Mouse (Mus musculus) MEL-GATA-1-ER (cell line): Measurements from ENCODE around the gene Cwc27.

Experiments
- DNase-seq: peaks from one replicate; pipeline ENCODE4 v3.0.0-alpha.2; 2012; ENCODE audit warnings: low read depth; ENCODE audit errors: extremely low read depth

Gene Cwc27

GRCm38 (mm10) chr13:104645778-104646425 lies 171.0 kb downstream of the Cwc27 start:
- DNase-seq, result no peak

- no peak for DNase-seq
These were observed 172.8 kb downstream of the Cwc27 start for GRCm38 (mm10) chr13:104644185-104644584.

GRCm38 (mm10) chr13:104640694-104641454 lies 176.1 kb downstream of the Cwc27 start:
- no peak for DNase-seq

GRCm38 (mm10) chr13:104638988-104639387 lies 178.0 kb downstream of the Cwc27 start:
- no peak for DNase-seq

- DNase-seq, result no peak
These were observed 180.9 kb downstream of the Cwc27 start for GRCm38 (mm10) chr13:104635965-104636462.

- DNase-seq, result no peak
These were observed 182.2 kb downstream of the Cwc27 start for GRCm38 (mm10) chr13:104634708-104635107.

- DNase-seq, result no peak
These were observed 184.3 kb downstream of the Cwc27 start for GRCm38 (mm10) chr13:104632427-104633167.

- DNase-seq, result no peak
These were observed 185.2 kb downstream of the Cwc27 start for GRCm38 (mm10) chr13:104631621-104632205.

GRCm38 (mm10) chr13:104630808-104631207 lies 186.1 kb downstream of the Cwc27 start:
- DNase-seq, result no peak

GRCm38 (mm10) chr13:104629621-104630020 lies 187.3 kb downstream of the Cwc27 start:
- DNase-seq, result no peak

GRCm38 (mm10) chr13:104628019-104628418 lies 188.9 kb downstream of the Cwc27 start:
- DNase-seq, result no peak

- DNase-seq, result no peak
These were observed 189.6 kb downstream of the Cwc27 start for GRCm38 (mm10) chr13:104627169-104627909.

- DNase-seq, result no peak
These were observed 193.6 kb downstream of the Cwc27 start for GRCm38 (mm10) chr13:104623130-104623891.

GRCm38 (mm10) chr13:104622102-104622743 lies 194.7 kb downstream of the Cwc27 start:
- no peak for DNase-seq

GRCm38 (mm10) chr13:104620423-104620822 lies 196.5 kb downstream of the Cwc27 start:
- no peak for DNase-seq

GRCm38 (mm10) chr13:104619503-104620288 lies 197.2 kb downstream of the Cwc27 start:
- DNase-seq, result no peak

- DNase-seq, result no peak
These were observed 199.7 kb downstream of the Cwc27 start for GRCm38 (mm10) chr13:104617201-104617600.

GRCm38 (mm10) chr13:104615999-104616810 lies 200.7 kb downstream of the Cwc27 start:
- DNase-seq, result no peak
